Mouse (Mus musculus) heart, embryonic 15.5 days (tissue): ENCODE data around the gene Ndufaf2. TPM values are rescaled to one million over a fixed set of nuclear protein-coding genes. Genes with fewer than 3 reads are reported as not detected.

Source experiments
- ATAC-seq: fragments of 200-750 bp; cut with Nextera tagmentation; replicated peaks from 2 replicates; pipeline ENCODE4 v1.8.0; 2017; ENCODE audit warnings: low read depth, moderate TSS enrichment; ENCODE audit not compliant: insufficient number of reproducible peaks, insufficient read depth, low FRiP score
- H3K27ac ChIP-seq: fragments of 300-500 bp; sonication (generic); 2 replicates; pipeline ENCODE4 v1.5.1; 2015; ENCODE audit warnings: mild to moderate bottlenecking, inconsistent platforms
- H3K27me3 ChIP-seq: fragments of 300-500 bp; sonication (generic); 2 replicates; pipeline ENCODE4 v1.6.1; 2015; ENCODE audit warnings: inconsistent platforms
- H3K36me3 ChIP-seq: fragments of 300-500 bp; sonication (generic); 2 replicates; pipeline ENCODE4 v1.6.1; 2015; ENCODE audit warnings: mild to moderate bottlenecking, inconsistent platforms
- H3K4me1 ChIP-seq: fragments of 300-500 bp; sonication (generic); replicated peaks from 2 replicates; pipeline ENCODE4 v1.6.1; 2015; ENCODE audit warnings: inconsistent platforms
- H3K4me2 ChIP-seq: fragments of 300-500 bp; sonication (generic); 2 replicates; pipeline ENCODE4 v1.6.1; 2015; ENCODE audit warnings: inconsistent platforms, mild to moderate bottlenecking, moderate library complexity
- H3K4me3 ChIP-seq: fragments of 300-500 bp; sonication (generic); 2 replicates; pipeline ENCODE4 v1.5.1; 2015; ENCODE audit warnings: mild to moderate bottlenecking, inconsistent platforms
- H3K9ac ChIP-seq: fragments of 300-500 bp; sonication (generic); 2 replicates; pipeline ENCODE4 v1.6.1; 2015; ENCODE audit warnings: mild to moderate bottlenecking, inconsistent platforms
- H3K9me3 ChIP-seq: fragments of 300-500 bp; sonication (generic); replicated peaks from 2 replicates; pipeline ENCODE4 v1.6.1; 2016; ENCODE audit warnings: inconsistent platforms
- WGBS: fragments of 180-500 bp; shearing (Covaris S2); methylation state at CpG from one replicate; pipeline ENCODE4 v1.1.7; 2015; ENCODE audit warnings: mixed read lengths; 5-methylcytosine and 5-hydroxymethylcytosine counted together
- polyA plus RNA-seq: library from polyadenylated mRNA; unstranded; fragments of >200 nt; fragmentation: Nextera tagmentation; extraction: Ambion mirVana; gene quantifications from 2 replicates; pipeline ENCODE4 v1.2.1, GENCODE M21; 2015

Ndufaf2 gene
- polyA plus RNA-seq: 51.7 and 58.8 TPM in 2 replicates

- Histone ChIP-seq H3K4me1 (peaks cover 9% of the 10 kb centered on the region), H3K27ac (no peak within 1 kb of the TSS; the same call in 1 of the 2 replicates)
- 0% methylated on average over 47 of the region's 47 CpGs for WGBS
Observed at GRCm38 (mm10) chr13:108158465-108159240, at the start of gene Ndufaf2, which contains the start of gene Ercc8. TSS of gene Ndufaf2 (minus strand) at chr13:108158623. TSS of gene Ercc8 (plus strand) at chr13:108158731.

DNA sequence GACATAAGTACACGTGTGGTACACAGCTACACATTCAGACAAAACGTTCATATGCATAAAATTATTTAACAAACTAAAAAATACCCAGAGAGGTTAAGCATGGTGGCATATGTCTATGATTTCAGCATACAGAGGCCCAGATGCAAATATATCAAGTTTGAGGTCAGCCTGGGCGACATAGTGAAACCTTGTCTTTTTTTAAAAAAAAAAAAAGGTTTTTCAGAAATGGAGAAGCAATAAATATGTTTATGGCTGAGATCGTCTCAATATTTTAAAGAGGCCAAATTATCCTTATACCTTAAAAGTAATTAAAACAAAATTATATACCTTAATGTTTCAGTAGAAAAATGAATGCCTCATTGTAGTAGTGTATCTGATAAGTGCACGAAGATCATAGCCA, 49.7 kb upstream of the Ndufaf2 start:
- H3K27ac ChIP-seq: no peak overlapping the region
- no peak overlapping the region for H3K4me2 ChIP-seq
- 67% methylated on average over 5 of the region's 5 CpGs for WGBS
- no peaks in the 10 kb centered on the region for H3K9me3 ChIP-seq
- no peak for ATAC-seq
- H3K9ac ChIP-seq: no peak overlapping the region
- no peak overlapping the region for H3K4me3 ChIP-seq
- no peaks in the 10 kb centered on the region; the same call in 1 of the 2 replicates for H3K4me1 ChIP-seq
- peaks cover 10% of the 10 kb centered on the region for H3K27me3 ChIP-seq
- no peaks in the 10 kb centered on the region for H3K36me3 ChIP-seq

More at GRCm38 (mm10) chr13:108158465-108159240, at the start of gene Ndufaf2, which contains the start of gene Ercc8:
- peak within 1 kb of the TSS; percentile 86 for H3K4me3 ChIP-seq
- ATAC-seq: peak; percentile 97
- H3K27me3 ChIP-seq: no peaks in the 10 kb centered on the region
- H3K36me3 ChIP-seq: 0 out of 2 replicates have a peak, but pooled peaks cover 7% of the 10 kb centered on the region
- peak within 1 kb of the TSS; percentile 91 for H3K4me2 ChIP-seq
- H3K9ac ChIP-seq: peak within 1 kb of the TSS; percentile 76
- no peaks in the 10 kb centered on the region for H3K9me3 ChIP-seq

GRCm38 (mm10) chr13:108207447-108207846, 49.0 kb upstream of the Ndufaf2 start:
- Histone ChIP-seq H3K9me3 (no peaks in the 10 kb centered on the region), H3K27ac (no peak overlapping the region), H3K36me3 (no peaks in the 10 kb centered on the region), H3K4me3 (no peak overlapping the region), H3K9ac (no peak overlapping the region), H3K4me2 (no peak overlapping the region), H3K27me3 (peaks cover 6% of the 10 kb centered on the region), H3K4me1 (no peaks in the 10 kb centered on the region; the same call in 1 of the 2 replicates)
- 83% methylated on average over 2 of the region's 2 CpGs for WGBS
- no peak for ATAC-seq

DNA sequence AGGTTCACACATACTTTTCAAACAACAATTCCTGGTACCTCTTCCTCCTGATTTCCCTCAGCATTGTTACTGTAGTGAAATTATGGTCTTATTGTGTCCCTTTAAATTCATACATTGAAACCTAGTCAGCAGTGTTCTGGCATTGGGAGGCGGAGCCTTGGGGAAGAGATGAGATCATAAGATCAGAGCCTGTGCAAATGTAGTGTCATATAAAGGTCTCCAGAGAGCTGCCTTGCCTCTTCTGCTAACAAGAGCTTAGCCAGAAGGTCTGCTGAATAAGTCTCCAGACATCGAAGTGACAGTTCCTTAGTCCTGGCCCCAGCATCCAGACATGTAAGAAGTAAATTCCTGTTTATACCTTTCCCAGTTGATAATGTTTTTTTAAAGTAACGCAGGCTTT, 46.4 kb upstream of the Ndufaf2 start:
- WGBS: 82% methylated on average over 3 of the region's 3 CpGs
- Histone ChIP-seq H3K4me2 (no peak overlapping the region), H3K4me3 (no peak overlapping the region), H3K27ac (no peak overlapping the region), H3K4me1 (no peaks in the 10 kb centered on the region; the same call in 1 of the 2 replicates), H3K36me3 (no peaks in the 10 kb centered on the region), H3K9ac (no peak overlapping the region), H3K27me3 (no peaks in the 10 kb centered on the region), H3K9me3 (no peaks in the 10 kb centered on the region)
- ATAC-seq: no peak

DNA sequence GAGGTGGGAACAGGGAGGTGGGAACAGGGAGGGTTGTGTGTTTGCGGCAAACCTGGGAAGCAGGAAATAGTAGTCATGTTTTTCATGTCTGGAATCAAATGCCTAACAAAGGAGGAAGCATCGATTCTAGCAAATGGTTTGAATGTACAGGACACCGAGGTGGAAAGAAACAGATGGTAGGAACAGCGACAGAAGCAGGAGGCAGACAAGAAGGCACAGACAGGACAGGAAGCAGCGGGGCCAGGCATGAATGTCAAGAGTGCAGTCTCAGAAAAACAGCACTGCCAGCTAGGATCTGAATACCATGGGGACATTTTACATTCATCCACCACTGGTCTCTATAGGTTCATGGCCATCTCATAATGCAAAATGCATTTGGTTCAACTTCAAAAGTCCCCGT, 37.1 kb upstream of the Ndufaf2 start:
- Histone ChIP-seq H3K9me3 (no peaks in the 10 kb centered on the region), H3K27me3 (no peaks in the 10 kb centered on the region), H3K36me3 (no peaks in the 10 kb centered on the region), H3K9ac (no peak overlapping the region), H3K4me1 (no peaks in the 10 kb centered on the region), H3K4me3 (no peak overlapping the region), H3K4me2 (no peak overlapping the region), H3K27ac (no peak overlapping the region)
- no peak for ATAC-seq
- 78% methylated on average over 6 of the region's 6 CpGs for WGBS

GRCm38 (mm10) chr13:108191074-108191720, 32.8 kb upstream of the Ndufaf2 start:
- ATAC-seq: 0 out of 2 replicates have a peak, but pooled peaks have one; percentile 62
- WGBS: 46% methylated on average over 11 of the region's 11 CpGs
- H3K27me3 ChIP-seq: no peaks in the 10 kb centered on the region

GRCm38 (mm10) chr13:108187994-108188393, 29.6 kb upstream of the Ndufaf2 start:
- Histone ChIP-seq H3K36me3 (peaks cover 16% of the 10 kb centered on the region), H3K4me3 (no peak overlapping the region), H3K9ac (no peak overlapping the region), H3K4me2 (no peak overlapping the region), H3K4me1 (no peaks in the 10 kb centered on the region), H3K9me3 (no peaks in the 10 kb centered on the region), H3K27ac (no peak overlapping the region), H3K27me3 (no peaks in the 10 kb centered on the region)
- 77% methylated on average over 4 of the region's 4 CpGs for WGBS
- no peak for ATAC-seq

More at GRCm38 (mm10) chr13:108191074-108191720, 32.8 kb upstream of the Ndufaf2 start:
- Histone ChIP-seq H3K9me3 (no peaks in the 10 kb centered on the region), H3K36me3 (no peaks in the 10 kb centered on the region), H3K4me1 (no peaks in the 10 kb centered on the region), H3K27ac (no peak overlapping the region), H3K4me3 (no peak overlapping the region), H3K4me2 (no peak overlapping the region), H3K9ac (no peak overlapping the region)

- no peak for ATAC-seq
- H3K36me3 ChIP-seq: peaks cover 27% of the 10 kb centered on the region
- H3K27me3 ChIP-seq: no peaks in the 10 kb centered on the region
- no peak overlapping the region for H3K4me3 ChIP-seq
- 88% methylated on average over 3 of the region's 3 CpGs for whole genome bisulfite sequencing
- no peak overlapping the region for H3K4me2 ChIP-seq
- no peak overlapping the region for H3K9ac ChIP-seq
- no peaks in the 10 kb centered on the region for H3K9me3 ChIP-seq
- no peaks in the 10 kb centered on the region; the same call in 1 of the 2 replicates for H3K4me1 ChIP-seq
- no peak overlapping the region for H3K27ac ChIP-seq
Observed at GRCm38 (mm10) chr13:108185530-108185929, 27.1 kb upstream of the Ndufaf2 start.

DNA sequence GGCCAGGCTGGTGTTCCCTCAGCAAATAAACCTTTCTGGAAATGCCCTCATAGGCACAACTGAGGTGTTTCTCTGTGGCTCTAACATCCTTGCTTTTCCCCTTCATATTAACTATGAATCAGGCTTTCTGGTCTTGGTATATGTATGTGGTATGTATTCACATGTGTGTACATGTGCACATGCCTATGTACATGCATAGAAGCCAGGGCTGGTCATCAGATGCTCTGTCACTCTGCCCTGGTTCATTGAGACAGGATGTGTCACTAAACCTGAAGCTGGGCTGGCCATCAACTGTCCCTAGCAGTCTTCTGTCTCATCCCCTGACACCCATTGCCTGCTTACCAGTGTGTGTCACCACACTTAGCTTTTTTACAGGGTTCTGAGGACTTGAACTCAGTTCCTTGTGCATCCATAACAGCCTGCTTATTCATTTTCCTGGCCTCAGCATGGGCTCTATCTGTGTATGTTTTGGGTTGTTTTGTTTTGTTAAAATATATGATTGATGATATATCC, 26.4 kb upstream of the Ndufaf2 start:
- no peak for ATAC-seq
- H3K4me2 ChIP-seq: no peak overlapping the region
- no peaks in the 10 kb centered on the region for H3K9me3 ChIP-seq
- H3K27ac ChIP-seq: no peak overlapping the region
- no peaks in the 10 kb centered on the region; the same call in 1 of the 2 replicates for H3K4me1 ChIP-seq
- H3K4me3 ChIP-seq: no peak overlapping the region
- H3K36me3 ChIP-seq: peaks cover 28% of the 10 kb centered on the region
- H3K9ac ChIP-seq: no peak overlapping the region
- no peaks in the 10 kb centered on the region for H3K27me3 ChIP-seq

GRCm38 (mm10) chr13:108180821-108181220, 22.4 kb upstream of the Ndufaf2 start:
- WGBS: 53% methylated on average over 5 of the region's 5 CpGs
- no peak for ATAC-seq
- H3K36me3 ChIP-seq: peaks cover 36% of the 10 kb centered on the region
- H3K27me3 ChIP-seq: no peaks in the 10 kb centered on the region
- H3K27ac ChIP-seq: no peak overlapping the region
- no peak overlapping the region for H3K4me3 ChIP-seq
- H3K4me2 ChIP-seq: no peak overlapping the region
- H3K9ac ChIP-seq: no peak overlapping the region
- H3K9me3 ChIP-seq: no peaks in the 10 kb centered on the region
- H3K4me1 ChIP-seq: no peaks in the 10 kb centered on the region; the same call in 1 of the 2 replicates

GRCm38 (mm10) chr13:108179618-108180017, 21.2 kb upstream of the Ndufaf2 start:
- no peaks in the 10 kb centered on the region for H3K9me3 ChIP-seq
- WGBS: 82% methylated on average over 8 of the region's 8 CpGs
- ATAC-seq: no peak
- H3K4me3 ChIP-seq: no peak overlapping the region
- no peak overlapping the region for H3K4me2 ChIP-seq
- peaks cover 25% of the 10 kb centered on the region for H3K36me3 ChIP-seq
- H3K27ac ChIP-seq: no peak overlapping the region
- H3K4me1 ChIP-seq: no peaks in the 10 kb centered on the region; the same call in 1 of the 2 replicates
- H3K27me3 ChIP-seq: no peaks in the 10 kb centered on the region
- no peak overlapping the region for H3K9ac ChIP-seq
